Mouse (Mus musculus) liver, embryonic 11.5 days (tissue): ENCODE results near the gene Rab3il1. TPM values are rescaled to one million over a fixed set of nuclear protein-coding genes. Genes with fewer than 3 reads are reported as not detected.

Experiments
- ATAC-seq: fragments of 200-750 bp; cut with Nextera tagmentation; replicated peaks from 2 replicates; pipeline ENCODE4 v1.8.0; 2017; ENCODE audit warnings: moderate number of reproducible peaks, mild to moderate bottlenecking, moderate TSS enrichment, moderate library complexity; ENCODE audit not compliant: low FRiP score
- DNase-seq: peaks from one replicate; pipeline ENCODE4 v3.0.0-alpha.2; 2017; ENCODE audit warnings: low spot score
- H3K27ac ChIP-seq: fragments of 300-500 bp; sonication (generic); 2 replicates; pipeline ENCODE4 v1.5.1; 2014; ENCODE audit warnings: mild to moderate bottlenecking, low read depth, low read length, control low read depth
- H3K27me3 ChIP-seq: fragments of 300-500 bp; sonication (generic); replicated peaks from 2 replicates; pipeline ENCODE4 v1.6.1; 2014; ENCODE audit warnings: low read length, mixed read lengths; ENCODE audit not compliant: control insufficient read depth, insufficient read depth
- H3K36me3 ChIP-seq: fragments of 300-500 bp; sonication (generic); 2 replicates; pipeline ENCODE4 v1.6.1; 2014; ENCODE audit warnings: mild to moderate bottlenecking, low read length, moderate library complexity, mixed read lengths; ENCODE audit not compliant: control insufficient read depth, insufficient read depth
- H3K4me1 ChIP-seq: fragments of 300-500 bp; sonication (generic); replicated peaks from 2 replicates; pipeline ENCODE4 v1.6.1; 2014; ENCODE audit warnings: low read length, mixed read lengths; ENCODE audit not compliant: control insufficient read depth, insufficient read depth
- H3K4me2 ChIP-seq: fragments of 300-500 bp; sonication (generic); 2 replicates; pipeline ENCODE4 v1.6.1; 2014; ENCODE audit warnings: mild to moderate bottlenecking, control low read depth, moderate library complexity
- H3K4me3 ChIP-seq: fragments of 300-500 bp; sonication (generic); 2 replicates; pipeline ENCODE4 v1.5.1; 2014; ENCODE audit warnings: low read depth, low read length, control low read depth
- H3K9ac ChIP-seq: fragments of 300-500 bp; sonication (generic); 2 replicates; pipeline ENCODE4 v1.6.1; 2014; ENCODE audit warnings: low read depth, low read length, control low read depth
- H3K9me3 ChIP-seq: fragments of 300-500 bp; sonication (generic); 2 replicates; pipeline ENCODE4 v1.6.1; 2016; ENCODE audit warnings: low read length, inconsistent platforms, mixed read lengths; ENCODE audit not compliant: control insufficient read depth
- WGBS: fragments of 180-500 bp; shearing (Covaris S2); extraction: QIAGEN DNeasy Blood & Tissue Kit; methylation state at CpG from one replicate; pipeline ENCODE4 v1.1.7; 2014; 5-methylcytosine and 5-hydroxymethylcytosine counted together
- polyA plus RNA-seq: library from polyadenylated mRNA; unstranded; fragments of >200 nt; fragmentation: Nextera tagmentation; extraction: Ambion mirVana; gene quantifications from 2 replicates; pipeline ENCODE4 v1.2.1, GENCODE M21; 2014

The Rab3il1 gene
- polyA plus RNA-seq, 1 experiment from 2014 or later = 137 TPM

- H3K4me3 ChIP-seq = no peak overlapping the region
- no peak overlapping the region for H3K4me2 ChIP-seq
- no peaks in the 10 kb centered on the region for H3K27me3 ChIP-seq
- WGBS = 74% methylated on average over 2 of the region's 2 CpGs
- H3K4me1 ChIP-seq = peaks cover 6% of the 10 kb centered on the region
- DNase-seq = no peak
- no peak overlapping the region for H3K27ac ChIP-seq
- H3K9ac ChIP-seq = no peak overlapping the region
- H3K9me3 ChIP-seq = no peaks in the 10 kb centered on the region
- no peak for ATAC-seq
- H3K36me3 ChIP-seq = no peaks in the 10 kb centered on the region
These were observed 3.4 kb upstream of the Rab3il1 start for GRCm38 (mm10) chr19:9998063-9998416.

DNA sequence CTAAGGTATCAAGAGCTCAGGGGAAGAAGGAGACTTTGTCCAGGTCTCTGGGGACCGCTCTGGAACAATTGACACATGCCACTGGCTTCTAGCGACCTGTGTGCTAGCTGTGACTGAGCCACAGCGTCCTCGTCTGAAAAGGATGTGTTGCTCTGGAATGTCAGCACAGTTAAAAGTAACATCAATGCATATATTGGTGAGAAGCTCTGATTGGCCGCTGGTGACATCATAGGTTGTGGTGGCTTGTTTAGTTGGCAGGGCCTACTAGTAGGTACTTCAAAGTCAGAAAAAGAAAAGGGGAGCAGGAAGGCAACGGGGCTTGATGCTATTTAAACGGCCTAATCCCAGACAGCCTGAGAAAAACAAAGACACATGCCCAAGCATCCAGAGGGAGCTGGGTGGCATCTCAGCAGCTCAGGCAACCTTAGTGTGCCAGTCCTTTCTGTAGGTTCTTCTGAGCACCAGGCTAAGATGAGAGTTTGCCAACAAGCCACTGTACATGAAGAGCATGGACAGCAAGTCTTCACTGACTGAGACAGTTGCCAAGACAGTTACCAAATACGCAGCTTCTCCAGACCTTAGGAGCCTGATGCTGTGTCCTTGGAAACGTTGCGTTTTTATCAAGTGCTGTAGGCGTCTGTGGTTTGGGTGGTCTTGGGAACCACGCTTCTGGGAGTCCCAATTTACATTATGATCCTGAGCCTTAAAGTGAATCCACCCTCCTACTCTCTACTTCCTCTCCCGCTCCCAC, 2.6 kb upstream of the Rab3il1 start:
- H3K4me2 ChIP-seq = no peak overlapping the region
- DNase-seq = no peak
- no peak for ATAC-seq
- no peaks in the 10 kb centered on the region for H3K9me3 ChIP-seq
- H3K36me3 ChIP-seq = no peaks in the 10 kb centered on the region
- no peaks in the 10 kb centered on the region for H3K27me3 ChIP-seq
- H3K27ac ChIP-seq = no peak overlapping the region
- H3K4me3 ChIP-seq = no peak overlapping the region
- H3K9ac ChIP-seq = no peak overlapping the region
- WGBS = 64% methylated on average over 13 of the region's 13 CpGs
- no peaks in the 10 kb centered on the region for H3K4me1 ChIP-seq

GRCm38 (mm10) chr19:10000330-10000729, 1.1 kb upstream of the Rab3il1 start:
- 26% methylated on average over 3 of the region's 3 CpGs for WGBS
- Histone ChIP-seq H3K27ac (no peak overlapping the region), H3K4me3 (no peak overlapping the region), H3K36me3 (no peaks in the 10 kb centered on the region), H3K4me1 (no peaks in the 10 kb centered on the region), H3K4me2 (no peak overlapping the region; the same call in 1 of the 2 replicates), H3K27me3 (no peaks in the 10 kb centered on the region), H3K9me3 (no peaks in the 10 kb centered on the region), H3K9ac (no peak overlapping the region)
- ATAC-seq = 0 out of 2 replicates have a peak, but pooled peaks have one; percentile 55
- DNase-seq = no peak

- H3K36me3 ChIP-seq = no peaks in the 10 kb centered on the region
- no peak overlapping the region for H3K27ac ChIP-seq
- H3K27me3 ChIP-seq = no peaks in the 10 kb centered on the region
- no peaks in the 10 kb centered on the region for H3K4me1 ChIP-seq
- 91% methylated on average over 1 of the region's 1 CpGs for WGBS
- DNase-seq (no peak), ATAC-seq (no peak)
- no peak overlapping the region for H3K9ac ChIP-seq
- no peak overlapping the region for H3K4me3 ChIP-seq
- H3K9me3 ChIP-seq = no peaks in the 10 kb centered on the region
- no peak overlapping the region for H3K4me2 ChIP-seq
These were observed 2.2 kb downstream of the Rab3il1 start for GRCm38 (mm10) chr19:10003696-10004095.

- peaks cover 43% of the 10 kb centered on the region for H3K4me1 ChIP-seq
- no peaks in the 10 kb centered on the region for H3K27me3 ChIP-seq
- ATAC-seq (no peak), DNase-seq (no peak)
- H3K4me3 ChIP-seq = no peak overlapping the region
- no peaks in the 10 kb centered on the region for H3K36me3 ChIP-seq
- WGBS = 68% methylated on average over 1 of the region's 1 CpGs
- H3K4me2 ChIP-seq = no peak overlapping the region
- no peak overlapping the region for H3K9ac ChIP-seq
- no peak overlapping the region for H3K27ac ChIP-seq
- H3K9me3 ChIP-seq = no peaks in the 10 kb centered on the region
These were observed 9.9 kb downstream of the Rab3il1 start for GRCm38 (mm10) chr19:10011408-10011807.

- H3K36me3 ChIP-seq = no peaks in the 10 kb centered on the region
- no peak for DNase-seq
- H3K4me3 ChIP-seq = no peak overlapping the region
- peak overlapping the region; percentile 10; the same call in 1 of the 2 replicates for H3K4me2 ChIP-seq
- H3K9me3 ChIP-seq = no peaks in the 10 kb centered on the region
- H3K4me1 ChIP-seq = peaks cover 58% of the 10 kb centered on the region
- no peak for ATAC-seq
- 47% methylated on average over 6 of the region's 6 CpGs for WGBS
- peak overlapping the region; percentile 44; the same call in 1 of the 2 replicates for H3K9ac ChIP-seq
- no peaks in the 10 kb centered on the region for H3K27me3 ChIP-seq
- peak overlapping the region; percentile 95 for H3K27ac ChIP-seq
These were observed 11.4 kb downstream of the Rab3il1 start for GRCm38 (mm10) chr19:10012827-10013278.

DNA sequence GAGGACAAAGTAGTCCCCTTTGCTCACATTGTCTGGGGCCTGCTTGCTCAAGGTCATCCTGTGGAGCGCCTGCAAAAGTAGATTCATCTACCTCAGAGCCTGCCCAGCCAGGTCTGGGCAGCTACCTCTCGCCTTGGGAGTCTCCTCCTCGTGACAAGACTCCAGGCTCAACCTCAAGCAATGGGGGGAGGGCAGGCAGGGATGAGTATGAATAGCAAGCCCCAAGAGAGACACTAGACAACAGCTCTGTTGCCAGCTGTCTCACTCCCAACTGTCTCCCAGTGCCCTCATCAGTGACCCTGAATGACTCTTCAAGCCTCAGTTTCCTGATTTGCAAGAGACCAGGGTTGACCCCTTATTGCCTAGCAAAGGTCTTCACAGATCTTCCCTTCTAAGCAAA, 11.9 kb downstream of the Rab3il1 start:
- Histone ChIP-seq H3K36me3 (no peaks in the 10 kb centered on the region), H3K27me3 (no peaks in the 10 kb centered on the region), H3K9ac (peak overlapping the region; percentile 44), H3K27ac (peak overlapping the region; percentile 95), H3K4me3 (no peak overlapping the region), H3K4me1 (peaks cover 60% of the 10 kb centered on the region), H3K9me3 (no peaks in the 10 kb centered on the region), H3K4me2 (peak overlapping the region; percentile 100; the same call in 1 of the 2 replicates)
- ATAC-seq = no peak
- no peak for DNase-seq
- 41% methylated on average over 3 of the region's 3 CpGs for WGBS

GRCm38 (mm10) chr19:10013913-10014312, 12.4 kb downstream of the Rab3il1 start:
- peak overlapping the region; percentile 74; the same call in 1 of the 2 replicates for H3K9ac ChIP-seq
- no peaks in the 10 kb centered on the region for H3K27me3 ChIP-seq
- H3K36me3 ChIP-seq = no peaks in the 10 kb centered on the region
- ATAC-seq (peak; percentile 60), DNase-seq (peak; percentile 67)
- H3K9me3 ChIP-seq = no peaks in the 10 kb centered on the region
- WGBS = 18% methylated on average over 5 of the region's 5 CpGs
- peak overlapping the region; percentile 95 for H3K27ac ChIP-seq
- peak overlapping the region; percentile 69 for H3K4me3 ChIP-seq
- H3K4me1 ChIP-seq = peaks cover 66% of the 10 kb centered on the region
- peak overlapping the region; percentile 100 for H3K4me2 ChIP-seq

DNA sequence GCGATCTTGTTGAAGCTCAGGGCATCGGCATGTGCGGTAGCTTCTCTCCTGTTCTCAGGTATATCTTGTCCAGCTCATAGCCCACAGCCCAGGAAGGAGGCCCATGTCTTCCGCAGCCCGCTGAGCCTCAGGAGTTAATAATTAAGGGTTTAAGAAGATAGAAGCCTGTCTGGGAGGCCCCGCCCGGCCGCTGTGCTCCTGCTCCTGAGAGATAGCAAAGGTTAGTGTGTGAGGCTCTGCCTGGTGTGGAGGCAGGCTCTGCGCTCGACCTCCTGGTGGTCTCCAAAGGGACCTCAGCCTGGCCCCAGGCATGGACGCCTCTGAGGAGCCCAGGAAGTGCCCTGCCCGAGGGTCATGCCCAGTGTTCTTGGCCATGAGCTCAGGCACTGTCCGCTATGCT, 13.4 kb downstream of the Rab3il1 start:
- ATAC-seq (peak; percentile 80), DNase-seq (peak; percentile 67)
- Histone ChIP-seq H3K4me2 (peak overlapping the region; percentile 100), H3K27me3 (no peaks in the 10 kb centered on the region), H3K9me3 (no peaks in the 10 kb centered on the region), H3K36me3 (no peaks in the 10 kb centered on the region), H3K4me3 (peak overlapping the region; percentile 69), H3K4me1 (peaks cover 75% of the 10 kb centered on the region), H3K27ac (peak overlapping the region; percentile 95), H3K9ac (peak overlapping the region; percentile 74)
- 28% methylated on average over 13 of the region's 13 CpGs for WGBS
